Mouse (Mus musculus) neural tube, embryonic 13.5 days (tissue): ENCODE measurements at regions not wholly inside any gene's neighbourhood (a gene's known extent, or its start where the extent isn't known, plus 50 kb on each side); places are given as distances from the start of the nearest gene placed in this dataset.
"Not testable (repeated sequence)": the region's sequence is repeated elsewhere in the genome, so short reads cannot be mapped to it uniquely, and the experiment has no call there.

ENCODE experiments used
- ATAC-seq: fragments of 200-750 bp; cut with Nextera tagmentation; 2 replicates; pipeline ENCODE4 v1.8.0; 2017; ENCODE audit warnings: low read depth, mild to moderate bottlenecking, moderate TSS enrichment, moderate library complexity
- H3K27ac ChIP-seq: fragments of 300-500 bp; sonication (generic); replicated peaks from 2 replicates; pipeline ENCODE4 v1.5.1; 2015; ENCODE audit warnings: moderate library complexity, mild to moderate bottlenecking, inconsistent platforms
- H3K27me3 ChIP-seq: fragments of 300-500 bp; sonication (generic); 2 replicates; pipeline ENCODE4 v1.6.1; 2015; ENCODE audit warnings: mild to moderate bottlenecking, inconsistent platforms
- H3K36me3 ChIP-seq: fragments of 300-500 bp; sonication (generic); 2 replicates; pipeline ENCODE4 v1.6.1; 2015; ENCODE audit warnings: mild to moderate bottlenecking, inconsistent platforms
- H3K4me1 ChIP-seq: fragments of 300-500 bp; sonication (generic); replicated peaks from 2 replicates; pipeline ENCODE4 v1.6.1; 2015; ENCODE audit warnings: inconsistent platforms
- H3K4me2 ChIP-seq: fragments of 300-500 bp; sonication (generic); 2 replicates; pipeline ENCODE4 v1.6.1; 2015; ENCODE audit warnings: inconsistent platforms, mild to moderate bottlenecking, moderate library complexity
- H3K4me3 ChIP-seq: fragments of 300-500 bp; sonication (generic); 2 replicates; pipeline ENCODE4 v1.5.1; 2015; ENCODE audit warnings: mild to moderate bottlenecking, inconsistent platforms
- H3K9ac ChIP-seq: fragments of 300-500 bp; sonication (generic); 2 replicates; pipeline ENCODE4 v1.6.1; 2015; ENCODE audit warnings: moderate library complexity, mild to moderate bottlenecking, inconsistent platforms
- H3K9me3 ChIP-seq: fragments of 300-500 bp; sonication (generic); 2 replicates; pipeline ENCODE4 v1.6.1; 2016; ENCODE audit warnings: inconsistent platforms
- WGBS: fragments of 180-500 bp; shearing (Covaris S2); methylation state at CpG from one replicate; pipeline ENCODE4 v1.1.7; 2015; 5-methylcytosine and 5-hydroxymethylcytosine counted together

GRCm38 (mm10) chr3:129421620-129422239 is 89.2 kb upstream of the Enpep start:
- not testable (repeated sequence) for H3K9me3 ChIP-seq, H3K9ac ChIP-seq, H3K36me3 ChIP-seq, ATAC-seq, H3K4me1 ChIP-seq, H3K27ac ChIP-seq, H3K27me3 ChIP-seq, H3K4me3 ChIP-seq, H3K4me2 ChIP-seq
- 54% methylated on average over 9 of the region's 10 CpGs for WGBS

GRCm38 (mm10) chr3:129428750-129429149 is 96.2 kb upstream of the Enpep start:
- Histone ChIP-seq H3K4me1 (peaks cover 6% of the 10 kb centered on the region; the same call in 1 of the 2 replicates), H3K9me3 (no peaks in the 10 kb centered on the region), H3K27ac (no peak overlapping the region; the same call in 1 of the 2 replicates), H3K4me2 (no peak overlapping the region), H3K27me3 (no peaks in the 10 kb centered on the region), H3K36me3 (no peaks in the 10 kb centered on the region), H3K9ac (no peak overlapping the region; the same call in 1 of the 2 replicates), H3K4me3 (no peak overlapping the region)
- ATAC-seq: no peak
- 81% methylated on average over 2 of the region's 2 CpGs for WGBS

- H3K27ac ChIP-seq: no peak overlapping the region; the same call in 1 of the 2 replicates
Measured at GRCm38 (mm10) chr3:129429161-129430111, 96.9 kb upstream of the Enpep start.

GRCm38 (mm10) chr3:129434056-129434455 is 98.1 kb upstream of the Elovl6 start:
- no peaks in the 10 kb centered on the region for H3K27me3 ChIP-seq
- no peak overlapping the region for H3K27ac ChIP-seq
- no peaks in the 10 kb centered on the region for H3K36me3 ChIP-seq
- peaks cover 4% of the 10 kb centered on the region; the same call in 1 of the 2 replicates for H3K4me1 ChIP-seq
- ATAC-seq: no peak
- H3K4me3 ChIP-seq: no peak overlapping the region
- H3K9me3 ChIP-seq: 0 out of 2 replicates have a peak, but pooled peaks cover 5% of the 10 kb centered on the region
- 71% methylated on average over 11 of the region's 11 CpGs for WGBS
- H3K4me2 ChIP-seq: no peak overlapping the region
- H3K9ac ChIP-seq: no peak overlapping the region

More at GRCm38 (mm10) chr3:129429161-129430111, 96.9 kb upstream of the Enpep start:
- H3K9ac ChIP-seq: no peak overlapping the region; the same call in 1 of the 2 replicates
- no peak overlapping the region for H3K4me2 ChIP-seq
- no peak overlapping the region for H3K4me3 ChIP-seq
- H3K36me3 ChIP-seq: no peaks in the 10 kb centered on the region
- H3K4me1 ChIP-seq: peaks cover 6% of the 10 kb centered on the region; the same call in 1 of the 2 replicates
- WGBS: 65% methylated on average over 8 of the region's 8 CpGs
- no peaks in the 10 kb centered on the region for H3K9me3 ChIP-seq
- no peak for ATAC-seq
- no peaks in the 10 kb centered on the region for H3K27me3 ChIP-seq

- Histone ChIP-seq H3K36me3 (no peaks in the 10 kb centered on the region), H3K9ac (no peak overlapping the region), H3K9me3 (0 out of 2 replicates have a peak, but pooled peaks cover 5% of the 10 kb centered on the region), H3K27ac (no peak overlapping the region), H3K4me1 (no peaks in the 10 kb centered on the region), H3K4me3 (no peak overlapping the region), H3K4me2 (no peak overlapping the region), H3K27me3 (no peaks in the 10 kb centered on the region)
- no peak for ATAC-seq
- WGBS: 82% methylated on average over 6 of the region's 6 CpGs
Measured at GRCm38 (mm10) chr3:129437687-129438086, 94.5 kb upstream of the Elovl6 start.

GRCm38 (mm10) chr3:129442756-129443155 is 89.4 kb upstream of the Elovl6 start:
- Histone ChIP-seq H3K4me2 (no peak overlapping the region), H3K36me3 (no peaks in the 10 kb centered on the region), H3K9ac (no peak overlapping the region), H3K27me3 (no peaks in the 10 kb centered on the region), H3K4me3 (no peak overlapping the region), H3K9me3 (no peaks in the 10 kb centered on the region), H3K4me1 (no peaks in the 10 kb centered on the region), H3K27ac (no peak overlapping the region)
- no peak for ATAC-seq
- 66% methylated on average over 5 of the region's 5 CpGs for WGBS

GRCm38 (mm10) chr3:129444221-129444620 is 87.9 kb upstream of the Elovl6 start:
- ATAC-seq: no peak
- Histone ChIP-seq H3K27me3 (no peaks in the 10 kb centered on the region), H3K36me3 (no peaks in the 10 kb centered on the region), H3K27ac (no peak overlapping the region), H3K9ac (no peak overlapping the region), H3K4me1 (no peaks in the 10 kb centered on the region), H3K4me2 (no peak overlapping the region), H3K4me3 (no peak overlapping the region), H3K9me3 (no peaks in the 10 kb centered on the region)
- WGBS: 97% methylated on average over 3 of the region's 3 CpGs

GRCm38 (mm10) chr3:129445961-129446360 is 86.2 kb upstream of the Elovl6 start:
- Histone ChIP-seq H3K36me3 (no peaks in the 10 kb centered on the region), H3K4me1 (no peaks in the 10 kb centered on the region), H3K4me2 (no peak overlapping the region), H3K4me3 (no peak overlapping the region), H3K27me3 (no peaks in the 10 kb centered on the region), H3K9ac (no peak overlapping the region), H3K9me3 (no peaks in the 10 kb centered on the region), H3K27ac (no peak overlapping the region)
- WGBS: 89% methylated on average over 6 of the region's 6 CpGs
- ATAC-seq: no peak

- Histone ChIP-seq H3K36me3 (no peaks in the 10 kb centered on the region), H3K4me3 (no peak overlapping the region), H3K4me1 (no peaks in the 10 kb centered on the region), H3K9me3 (no peaks in the 10 kb centered on the region), H3K9ac (no peak overlapping the region), H3K27ac (no peak overlapping the region), H3K4me2 (no peak overlapping the region), H3K27me3 (no peaks in the 10 kb centered on the region)
- ATAC-seq: no peak
- 89% methylated on average over 4 of the region's 4 CpGs for WGBS
Measured at GRCm38 (mm10) chr3:129449928-129450327, 82.2 kb upstream of the Elovl6 start.

GRCm38 (mm10) chr3:129450671-129451070 is 81.5 kb upstream of the Elovl6 start:
- Histone ChIP-seq H3K36me3 (no peaks in the 10 kb centered on the region), H3K27ac (no peak overlapping the region), H3K9me3 (no peaks in the 10 kb centered on the region), H3K4me2 (no peak overlapping the region), H3K9ac (no peak overlapping the region), H3K4me1 (no peaks in the 10 kb centered on the region), H3K4me3 (no peak overlapping the region), H3K27me3 (no peaks in the 10 kb centered on the region)
- ATAC-seq: no peak
- WGBS: 92% methylated on average over 5 of the region's 5 CpGs

- WGBS: 88% methylated on average over 5 of the region's 5 CpGs
- no peak overlapping the region for H3K27ac ChIP-seq
- ATAC-seq: no peak
- H3K4me2 ChIP-seq: no peak overlapping the region
- no peaks in the 10 kb centered on the region for H3K36me3 ChIP-seq
- no peaks in the 10 kb centered on the region for H3K9me3 ChIP-seq
- no peaks in the 10 kb centered on the region for H3K27me3 ChIP-seq
- H3K4me1 ChIP-seq: no peaks in the 10 kb centered on the region
- H3K9ac ChIP-seq: no peak overlapping the region
- H3K4me3 ChIP-seq: no peak overlapping the region
Measured at GRCm38 (mm10) chr3:129470088-129470487, 62.1 kb upstream of the Elovl6 start.

- Histone ChIP-seq H3K4me3 (no peak overlapping the region), H3K27ac (no peak overlapping the region), H3K9ac (no peak overlapping the region), H3K27me3 (no peaks in the 10 kb centered on the region), H3K9me3 (no peaks in the 10 kb centered on the region), H3K36me3 (no peaks in the 10 kb centered on the region), H3K4me2 (no peak overlapping the region), H3K4me1 (no peaks in the 10 kb centered on the region)
- whole genome bisulfite sequencing: 84% methylated on average over 1 of the region's 1 CpGs
- ATAC-seq: no peak
Measured at GRCm38 (mm10) chr3:129471332-129471731, 60.8 kb upstream of the Elovl6 start.
